Mouse (Mus musculus): ENCODE data around the gene Wwox.

DNA sequence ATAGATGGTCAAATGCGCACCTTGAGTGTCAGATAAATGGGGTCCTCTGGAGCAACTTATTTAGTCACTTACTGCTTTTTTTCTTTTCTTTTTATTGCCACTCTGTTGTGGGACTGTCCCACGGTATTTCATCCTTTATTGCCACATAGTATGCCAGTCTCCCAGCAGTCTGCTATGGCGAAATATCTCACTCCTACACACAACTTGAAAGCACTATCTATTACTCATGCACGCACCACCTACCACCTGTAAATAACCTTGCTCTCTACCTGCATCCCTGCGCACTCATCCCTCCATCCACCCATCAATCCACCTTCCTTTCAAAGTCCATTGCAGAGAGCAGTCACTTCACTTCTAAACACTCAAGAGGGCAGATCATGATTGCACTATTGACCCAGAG lies 687.2 kb downstream of the Wwox start:
- TF ChIP-seq CTCF (IDR thresholded peaks at IDR 0.05; ENCODE audit: low read depth) (no peak), EP300 (IDR thresholded peaks at IDR 0.05; ENCODE audit: low read depth) (no peak)

Data from liver, embryonic 14.5 days (tissue).